Mouse (Mus musculus) megakaryocyte, embryonic 14.5 days (primary cell): Measurements from ENCODE around the gene Rnf34.

Source experiments
- FLI1 ChIP-seq: IDR thresholded peaks from 2 replicates; pipeline ENCODE4 v1.6.1; 2012; ENCODE audit warnings: low read length, inconsistent platforms, mixed read lengths
- GATA1 ChIP-seq: IDR thresholded peaks from 3 replicates; pipeline ENCODE4 v1.6.1; 2012; ENCODE audit warnings: mixed read lengths, low read length, inconsistent platforms, borderline replicate concordance

DNA sequence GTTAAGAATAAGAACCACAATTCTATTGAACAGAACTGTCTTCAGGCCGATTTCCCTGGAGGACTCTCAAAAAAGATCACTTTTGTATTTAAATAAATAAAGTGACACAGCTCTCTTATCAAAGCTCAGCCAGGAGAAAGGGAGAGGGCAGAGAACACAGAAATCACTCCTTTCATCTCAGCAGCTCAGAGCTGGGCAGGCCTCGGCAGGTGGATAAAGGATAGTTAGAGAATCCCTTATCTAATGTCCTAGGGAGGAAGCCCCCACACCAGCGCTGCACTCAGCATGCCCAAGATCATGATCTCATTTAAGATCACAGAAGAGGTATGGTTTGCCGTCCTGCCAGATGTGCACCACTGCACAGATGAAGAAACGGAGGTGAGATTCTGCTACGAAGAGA is 52.4 kb downstream of the Rnf34 start:
- TF ChIP-seq GATA1 = no peak
- no peak for TF ChIP-seq FLI1
